Mouse (Mus musculus): ENCODE data around the gene Prickle4. TPM values are rescaled to one million over a fixed set of nuclear protein-coding genes. Genes with fewer than 3 reads are reported as not detected.

Gene Prickle4
- total RNA-seq, 2 experiments from 2014 or later = 7.3 to 7.5 TPM

- no peak for DNase-seq (ENCODE audit: low spot score in 2 of 2)
Measured at GRCm38 (mm10) chr17:47707961-47708360, 13.4 kb upstream of the Prickle4 start.

- DNase-seq (ENCODE audit: low spot score in 2 of 2) = no peak
Measured at GRCm38 (mm10) chr17:47706196-47706595, 11.7 kb upstream of the Prickle4 start.

- no peak for DNase-seq (ENCODE audit: low spot score in 2 of 2)
Measured at GRCm38 (mm10) chr17:47704692-47705091, 10.2 kb upstream of the Prickle4 start.

GRCm38 (mm10) chr17:47703556-47703955 lies 9.0 kb upstream of the Prickle4 start:
- DNase-seq (ENCODE audit: low spot score in 2 of 2) = no peak

DNA sequence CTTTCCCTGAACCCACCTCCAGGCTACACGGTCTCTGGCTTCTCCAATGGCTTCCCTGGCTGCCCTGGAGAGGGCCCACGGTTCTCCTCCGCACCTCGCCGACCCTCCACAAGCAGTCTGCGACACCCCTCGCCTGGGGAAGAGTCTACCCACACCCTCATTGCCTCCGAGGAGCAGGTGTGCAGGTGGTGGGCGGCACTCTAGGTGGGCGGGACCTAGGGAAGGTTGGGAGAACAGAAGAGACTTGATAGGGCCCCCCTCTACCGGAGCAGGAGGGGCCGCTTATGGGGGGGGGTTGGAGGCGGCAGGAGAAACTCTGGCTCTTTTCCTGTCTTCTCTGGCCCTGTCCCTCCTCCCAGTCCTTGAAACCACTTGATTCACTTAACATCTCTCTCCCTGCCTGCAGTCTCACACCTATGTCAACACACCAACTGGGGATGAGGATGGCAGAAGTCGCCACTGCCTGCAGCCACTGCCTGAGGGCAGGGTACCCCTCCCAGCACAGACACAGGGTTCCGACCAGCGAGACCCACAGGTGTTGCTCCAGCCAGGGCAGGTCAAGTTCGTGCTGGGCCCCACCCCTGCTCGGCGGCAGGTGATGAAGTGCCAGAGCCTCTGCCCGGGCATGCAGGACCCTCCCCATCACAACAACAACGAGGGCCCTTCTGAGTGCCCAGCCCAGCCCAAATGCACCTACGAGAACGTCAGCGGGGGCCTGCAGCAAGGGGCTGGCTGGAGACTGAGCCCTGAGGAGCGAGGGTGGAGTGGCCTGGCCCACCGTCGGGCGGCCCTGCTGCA lies 8.2 kb upstream of the Prickle4 start:
- DNase-seq (ENCODE audit: low spot score in 2 of 2) = no peak

DNA sequence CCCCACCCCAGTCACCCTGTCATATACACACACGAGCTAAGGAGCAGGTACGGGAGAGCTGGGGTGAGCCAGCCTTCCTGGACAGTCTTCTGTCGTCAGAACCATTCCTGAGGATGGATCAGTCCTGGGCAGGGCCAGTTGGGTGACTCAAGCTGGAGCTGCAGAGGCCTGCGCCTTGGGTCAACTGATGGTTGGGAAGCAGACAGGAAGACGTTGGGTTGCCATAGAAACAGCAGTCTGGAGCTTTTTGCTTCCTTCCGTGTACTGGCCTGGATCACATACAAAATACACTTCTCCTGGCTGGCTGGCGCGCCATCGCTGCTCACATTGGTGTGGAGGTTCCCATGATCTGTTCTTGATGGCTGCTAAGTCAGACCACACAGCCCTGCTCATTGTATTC lies 7.3 kb upstream of the Prickle4 start:
- DNase-seq (ENCODE audit: low spot score in 2 of 2) = no peak

DNA sequence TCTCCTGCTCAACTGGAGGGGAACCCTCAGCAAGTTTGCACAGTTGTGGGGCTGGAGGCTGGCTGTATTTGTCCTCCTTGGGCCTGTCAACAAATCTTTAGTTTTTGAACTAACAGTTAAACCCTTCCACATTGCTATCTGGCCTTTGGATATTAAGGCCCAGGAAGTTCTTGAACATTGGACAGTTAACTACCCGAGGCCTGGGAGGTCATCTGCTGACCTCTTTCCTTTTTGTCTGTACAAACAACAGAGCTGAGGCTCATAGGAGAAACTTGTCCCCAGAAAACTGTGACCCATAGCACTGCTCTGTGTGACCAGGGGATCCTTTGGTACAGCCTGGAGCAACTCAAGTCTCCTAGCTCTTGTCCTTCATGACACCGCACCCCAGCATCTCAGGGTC lies 4.5 kb upstream of the Prickle4 start:
- no peak for DNase-seq (ENCODE audit: low spot score in 2 of 2)

- DNase-seq (ENCODE audit: low spot score in 2 of 2) = no peak
Measured at GRCm38 (mm10) chr17:47698156-47698555, 3.6 kb upstream of the Prickle4 start.

DNA sequence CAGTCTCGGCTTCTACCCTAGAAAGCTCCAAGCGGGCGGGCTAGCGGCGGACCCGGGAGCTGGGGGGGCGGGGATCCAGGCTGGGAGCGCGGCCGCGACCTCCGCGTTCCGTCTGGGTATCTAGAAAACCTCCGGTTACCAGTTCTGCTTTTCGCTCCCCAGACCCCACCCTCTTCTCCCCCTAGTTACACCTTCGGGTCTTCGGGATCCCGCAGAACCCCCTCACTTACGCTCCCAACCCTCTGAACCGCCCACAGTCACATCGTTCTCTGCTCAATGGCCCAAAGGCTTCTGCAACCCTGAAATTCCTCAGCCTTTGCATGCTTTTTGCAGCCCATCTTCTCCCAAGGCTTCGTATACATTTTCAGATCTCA lies 788 bp upstream of the Prickle4 start:
- no peak for DNase-seq (ENCODE audit: low spot score in 2 of 2)

- DNase-seq (ENCODE audit: low spot score in 2 of 2) = no peak
Measured at GRCm38 (mm10) chr17:47694442-47694502, 264 bp downstream of the Prickle4 start, which contains the start of gene Gm21981. TSS of gene Gm21981 (minus strand) at chr17:47694455.

- no peak for DNase-seq (ENCODE audit: low spot score in 2 of 2)
Measured at GRCm38 (mm10) chr17:47693671-47694441, 680 bp downstream of the Prickle4 start.

GRCm38 (mm10) chr17:47691650-47692049 lies 2.9 kb downstream of the Prickle4 start:
- no peak for DNase-seq (ENCODE audit: low spot score in 2 of 2)

- DNase-seq (ENCODE audit: low spot score in 2 of 2) = no peak
Measured at GRCm38 (mm10) chr17:47689894-47690293, 4.6 kb downstream of the Prickle4 start.

DNA sequence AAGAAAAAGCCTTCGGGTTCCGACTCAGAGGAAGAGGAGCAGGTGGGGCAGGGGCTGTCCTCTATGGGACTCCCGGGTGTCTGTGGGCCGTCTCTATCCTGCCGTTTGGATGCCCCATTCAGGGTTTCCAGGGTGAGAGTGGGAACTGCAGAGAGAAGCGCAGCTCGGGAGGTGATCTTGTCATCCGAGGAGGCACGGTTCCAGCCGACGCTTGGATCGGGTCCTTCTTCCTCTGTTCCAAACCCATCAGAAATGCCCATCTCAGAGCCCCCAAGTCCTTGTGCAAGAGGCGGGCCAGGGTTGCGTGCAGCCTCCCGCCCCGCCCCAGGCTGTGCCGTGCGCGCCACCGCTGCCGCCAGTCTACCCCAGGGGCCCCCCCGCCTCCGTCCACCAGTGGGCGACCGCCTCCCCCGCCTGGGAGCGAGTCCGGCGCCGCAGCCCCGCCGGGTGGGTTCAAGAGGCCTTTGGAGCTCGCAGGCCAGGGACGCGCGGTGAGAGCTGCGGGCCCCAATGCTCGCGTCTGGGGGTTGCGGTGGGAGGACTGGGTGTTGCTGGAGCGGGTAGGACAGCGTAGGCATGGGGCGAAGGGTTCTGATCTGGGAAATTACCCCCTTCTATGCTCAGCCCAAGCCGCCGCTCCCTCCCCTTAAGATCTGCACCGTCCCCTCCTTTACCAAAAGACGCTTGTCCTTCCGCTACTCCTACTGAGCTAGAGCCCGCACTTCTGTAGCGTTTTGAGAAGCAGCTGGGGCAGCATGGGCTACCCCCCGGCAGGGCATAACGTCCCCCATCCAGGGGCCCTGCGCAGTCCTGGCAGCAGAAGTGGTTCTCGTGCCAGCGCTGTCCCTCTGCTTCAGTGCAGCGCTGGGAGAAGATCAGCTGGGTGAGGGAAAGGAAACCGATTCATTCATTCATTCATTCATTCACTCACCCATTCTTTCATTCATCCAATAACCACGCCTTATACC lies 5.6 kb downstream of the Prickle4 start, which contains the start of gene Frs3:
Gene Frs3 (plus strand): TSS at position 423 of the 968 bp plus-strand sequence.
- DNase-seq (ENCODE audit: low spot score in 2 of 2) = peak; percentile 80 to 82

DNA sequence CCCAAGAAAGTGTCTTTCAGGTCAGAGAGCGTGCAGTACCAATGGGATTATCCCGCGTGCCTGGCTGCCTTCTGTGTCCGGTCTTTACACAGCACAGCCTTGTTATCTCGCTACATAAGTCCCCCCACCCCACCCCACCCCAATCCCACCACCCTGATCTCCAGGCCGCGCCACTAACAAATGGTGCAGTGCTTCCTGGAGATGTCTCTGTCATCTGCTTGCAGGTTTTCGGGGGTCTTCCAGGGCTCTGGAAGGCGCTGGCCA lies 6.3 kb downstream of the Prickle4 start, which contains the start of gene Tomm6:
Gene Tomm6 (minus strand): TSS at position 43 of the 264 bp plus-strand sequence.
- DNase-seq (ENCODE audit: low spot score in 2 of 2) = no peak

GRCm38 (mm10) chr17:47687409-47688343 lies 6.9 kb downstream of the Prickle4 start:
- peak; percentile 91 to 97 for DNase-seq (ENCODE audit: low spot score in 2 of 2)

DNA sequence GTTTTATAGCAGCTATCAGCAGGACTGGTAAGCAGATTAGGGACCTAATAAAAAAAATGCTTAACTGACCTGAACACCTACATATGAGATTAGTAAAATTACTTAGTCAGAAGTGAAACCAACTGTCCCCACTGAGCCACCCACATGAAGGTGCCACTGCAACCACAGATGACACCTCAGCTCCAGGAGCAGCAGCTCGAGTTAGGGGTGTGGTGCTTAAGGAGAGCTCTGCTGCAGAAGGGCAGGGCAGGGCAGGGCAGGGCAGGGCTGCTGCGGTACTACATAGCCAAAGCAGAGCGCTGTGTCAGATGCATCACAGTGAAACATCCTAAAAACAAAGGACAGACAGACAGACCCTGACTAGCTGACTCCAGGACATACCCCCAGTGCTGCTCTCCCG lies 11.7 kb downstream of the Prickle4 start:
- DNase-seq (ENCODE audit: low spot score in 2 of 2) = no peak

- no peak for DNase-seq (ENCODE audit: low spot score in 2 of 2)
Measured at GRCm38 (mm10) chr17:47678702-47679101, 15.8 kb downstream of the Prickle4 start.

GRCm38 (mm10) chr17:47678238-47678637 lies 16.3 kb downstream of the Prickle4 start:
- DNase-seq (ENCODE audit: low spot score in 2 of 2) = no peak

GRCm38 (mm10) chr17:47676581-47676980 lies 18.0 kb downstream of the Prickle4 start:
- DNase-seq (ENCODE audit: low spot score in 2 of 2) = peak; percentile 75 to 82

Measured in layer of hippocampus, postnatal 14 days (tissue).